Mouse (Mus musculus): Measurements from ENCODE around the gene Ccdc120.

Ccdc120 gene

GRCm38 (mm10) chrX:7692862-7693261 is 57.8 kb downstream of the Ccdc120 start:
- DNase-seq (ENCODE audit: low spot score) = no peak

- no peak for DNase-seq (ENCODE audit: low spot score)
Measured at GRCm38 (mm10) chrX:7690486-7690885, 60.2 kb downstream of the Ccdc120 start.

GRCm38 (mm10) chrX:7688321-7688720 is 62.4 kb downstream of the Ccdc120 start:
- DNase-seq (ENCODE audit: low spot score) = no peak

All from ovary, postnatal 36 days (tissue).